Mouse (Mus musculus) heart, postnatal 0 days (tissue): ENCODE data around the gene Gm45713. TPM values are rescaled to one million over a fixed set of nuclear protein-coding genes. Genes with fewer than 3 reads are reported as not detected.
"Not testable (repeated sequence)": the region's sequence is repeated elsewhere in the genome, so short reads cannot be mapped to it uniquely, and the experiment has no call there.

Experiments
- ATAC-seq: fragments of 200-750 bp; cut with Nextera tagmentation; 2 replicates; pipeline ENCODE4 v1.8.0; 2017; ENCODE audit warnings: low read depth, moderate number of reproducible peaks, moderate library complexity; ENCODE audit not compliant: insufficient read depth
- DNase-seq: peaks from one replicate; pipeline ENCODE4 v3.0.0-alpha.2; 2016; ENCODE audit warnings: low spot score
- H3K27ac ChIP-seq: fragments of 300-500 bp; sonication (generic); 2 replicates; pipeline ENCODE4 v1.5.1; 2014; ENCODE audit warnings: low read depth, mild to moderate bottlenecking
- H3K27me3 ChIP-seq: fragments of 300-500 bp; sonication (generic); 2 replicates; pipeline ENCODE4 v1.6.1; 2014; ENCODE audit warnings: low read length, mixed read lengths; ENCODE audit not compliant: control insufficient read depth, insufficient read depth
- H3K36me3 ChIP-seq: fragments of 300-500 bp; sonication (generic); replicated peaks from 2 replicates; pipeline ENCODE4 v1.6.1; 2014; ENCODE audit warnings: low read length, mixed read lengths; ENCODE audit not compliant: control insufficient read depth, insufficient read depth
- H3K4me1 ChIP-seq: fragments of 300-500 bp; sonication (generic); 2 replicates; pipeline ENCODE4 v1.6.1; 2014; ENCODE audit warnings: antibody characterized with exemption; ENCODE audit not compliant: control insufficient read depth, insufficient read depth
- H3K4me2 ChIP-seq: fragments of 300-500 bp; sonication (generic); 2 replicates; pipeline ENCODE4 v1.6.1; 2014; ENCODE audit warnings: low read depth, mild to moderate bottlenecking, low read length, moderate library complexity
- H3K4me3 ChIP-seq: fragments of 300-500 bp; sonication (generic); 2 replicates; pipeline ENCODE4 v1.5.1; 2014; ENCODE audit warnings: low read depth, low read length
- H3K9ac ChIP-seq: fragments of 300-500 bp; sonication (generic); replicated peaks from 2 replicates; pipeline ENCODE4 v1.6.1; 2014; ENCODE audit warnings: low read depth, low read length, mixed read lengths
- H3K9me3 ChIP-seq: fragments of 300-500 bp; sonication (generic); replicated peaks from 2 replicates; pipeline ENCODE4 v1.6.1; 2016; ENCODE audit warnings: low read length; ENCODE audit not compliant: control insufficient read depth
- CTCF ChIP-seq: IDR thresholded peaks from 2 replicates; pipeline ENCODE4 v1.5.1; 2016; ENCODE audit warnings: antibody characterized with exemption, control low read depth, low read depth
- EP300 ChIP-seq: IDR thresholded peaks from 2 replicates; pipeline ENCODE4 v1.6.1; 2016; ENCODE audit warnings: antibody characterized with exemption, low read depth
- WGBS: fragments of 180-500 bp; shearing (Covaris S2); extraction: QIAGEN DNeasy Blood & Tissue Kit; methylation state at CpG from one replicate; pipeline ENCODE4 v1.1.7; 2014; 5-methylcytosine and 5-hydroxymethylcytosine counted together
- polyA plus RNA-seq: library from polyadenylated mRNA; unstranded; fragments of >200 nt; fragmentation: Nextera tagmentation; extraction: Ambion mirVana; gene quantifications from 2 replicates; pipeline ENCODE4 v1.2.1, GENCODE M21; 2015
- total RNA-seq: library from RNA; depleted of rRNA; stranded (reverse); fragments of >200 nt; gene quantifications from 2 replicates; pipeline ENCODE4 v1.2.3, GENCODE M21; 2014; ENCODE audit warnings: low replicate concordance

The Gm45713 gene
- total and polyA plus RNA-seq, 2 experiments from 2014 or later, result 0.19 to 0.78 TPM

DNA sequence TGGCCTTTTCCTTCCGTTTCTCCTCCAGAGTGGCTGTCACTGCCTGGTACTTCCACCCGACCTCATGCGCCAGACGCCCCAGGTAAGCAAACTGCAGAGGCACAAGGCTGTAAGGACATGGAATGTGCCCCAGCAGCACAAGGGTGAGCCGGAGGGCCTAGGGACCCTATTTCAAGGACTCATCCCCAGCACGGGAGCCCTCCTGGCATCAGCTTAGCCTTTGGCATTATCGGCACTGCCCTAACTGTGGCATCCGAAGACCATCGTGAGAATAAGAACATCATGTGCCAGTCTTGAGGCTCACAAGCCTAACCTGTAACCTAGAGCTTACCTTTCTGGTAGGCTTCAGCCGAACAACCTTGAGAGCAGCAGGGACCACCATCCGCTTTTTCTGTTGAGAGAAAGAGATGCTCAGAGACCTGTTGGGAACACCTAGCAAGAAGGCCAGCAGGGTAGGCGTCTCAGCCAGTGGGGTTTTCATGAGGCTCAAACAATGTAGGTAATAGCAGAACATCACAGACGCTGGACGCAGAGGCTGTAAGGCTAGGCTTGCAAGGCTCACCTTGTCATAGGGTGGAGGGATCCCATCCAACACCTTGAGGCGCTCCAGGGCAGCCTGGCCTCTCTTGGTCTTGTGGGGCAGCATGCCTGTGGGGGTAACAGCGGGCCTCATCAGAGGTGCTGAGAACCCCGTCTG lies 9.7 kb downstream of the Gm45713 start:
- no peaks in the 10 kb centered on the region for H3K27me3 ChIP-seq
- H3K27ac ChIP-seq, result 0 out of 2 replicates have a peak overlapping the region, but pooled peaks have one; percentile 13
- peaks cover 40% of the 10 kb centered on the region for H3K36me3 ChIP-seq
- ATAC-seq (no peak), DNase-seq (no peak)
- H3K4me2 ChIP-seq, result peak overlapping the region; percentile 87
- H3K9ac ChIP-seq, result 0 out of 2 replicates have a peak overlapping the region, but pooled peaks have one; percentile 23
- no peaks in the 10 kb centered on the region for H3K9me3 ChIP-seq
- 72% methylated on average over 17 of the region's 17 CpGs for WGBS
- H3K4me1 ChIP-seq, result peaks cover 32% of the 10 kb centered on the region
- H3K4me3 ChIP-seq, result no peak overlapping the region
- TF ChIP-seq EP300 (no peak), CTCF (no peak)

GRCm38 (mm10) chr7:45125649-45126048 lies 10.4 kb downstream of the Gm45713 start:
- H3K4me2 ChIP-seq, DNase-seq, H3K27ac ChIP-seq, H3K4me3 ChIP-seq, H3K27me3 ChIP-seq, ATAC-seq, H3K9ac ChIP-seq, H3K9me3 ChIP-seq: not testable (repeated sequence)
- H3K4me1 ChIP-seq, result peaks cover 32% of the 10 kb centered on the region
- WGBS, result 70% methylated on average over 5 of the region's 5 CpGs
- peaks cover 46% of the 10 kb centered on the region for H3K36me3 ChIP-seq

GRCm38 (mm10) chr7:45125144-45125600 lies 10.9 kb downstream of the Gm45713 start:
- Histone ChIP-seq H3K27ac (peak overlapping the region; percentile 73), H3K4me1 (peaks cover 32% of the 10 kb centered on the region), H3K9me3 (no peaks in the 10 kb centered on the region), H3K4me3 (no peak overlapping the region), H3K36me3 (peaks cover 51% of the 10 kb centered on the region), H3K4me2 (no peak overlapping the region), H3K9ac (no peak overlapping the region), H3K27me3 (no peaks in the 10 kb centered on the region)
- TF ChIP-seq CTCF (no peak), EP300 (no peak)
- DNase-seq, result no peak
- no peak for ATAC-seq
- 40% methylated on average over 7 of the region's 7 CpGs for WGBS

GRCm38 (mm10) chr7:45124224-45125143 lies 11.5 kb downstream of the Gm45713 start, which contains the start of gene Rps11:
Gene Rps11, minus strand, starts transcription at chr7:45124439.
- peak within 1 kb of the TSS; percentile 82 for H3K4me3 ChIP-seq
- 1% methylated on average over 59 of the region's 59 CpGs for WGBS
- ATAC-seq (peak; percentile 79), DNase-seq (peak; percentile 99)
- peak within 1 kb of the TSS; percentile 93 for H3K9ac ChIP-seq
- peak within 1 kb of the TSS; percentile 96 for H3K4me2 ChIP-seq
- TF ChIP-seq CTCF, result no peak
- peak; percentile 93 for TF ChIP-seq EP300
- no peaks in the 10 kb centered on the region for H3K27me3 ChIP-seq
- peak within 1 kb of the TSS; percentile 89 for H3K27ac ChIP-seq
- no peaks in the 10 kb centered on the region for H3K9me3 ChIP-seq
- peaks cover 58% of the 10 kb centered on the region for H3K36me3 ChIP-seq
- peaks cover 28% of the 10 kb centered on the region for H3K4me1 ChIP-seq

DNA sequence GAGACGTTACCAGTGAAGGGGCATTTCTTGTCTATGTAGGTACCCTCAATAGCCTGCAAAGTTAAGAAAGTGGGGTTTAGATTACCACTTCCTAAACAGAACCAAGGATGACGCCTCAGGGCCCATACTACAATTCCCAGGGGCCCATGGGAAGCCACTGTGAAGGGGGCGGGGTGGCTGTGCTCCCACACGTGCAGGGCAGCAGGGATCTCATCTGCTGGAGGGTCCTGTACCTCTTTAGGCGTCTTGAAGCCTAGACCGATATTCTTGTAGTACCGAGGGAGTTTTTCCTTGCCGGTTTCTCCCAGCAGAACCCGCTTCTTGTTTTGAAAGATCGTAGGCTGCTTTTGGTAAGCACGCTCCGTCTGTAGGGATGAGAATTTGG lies 12.9 kb downstream of the Gm45713 start:
- Histone ChIP-seq H3K4me2 (peak overlapping the region; percentile 96), H3K4me3 (peak overlapping the region; percentile 82), H3K4me1 (peaks cover 24% of the 10 kb centered on the region), H3K36me3 (peaks cover 63% of the 10 kb centered on the region), H3K27me3 (no peaks in the 10 kb centered on the region), H3K9ac (peak overlapping the region; percentile 93), H3K9me3 (no peaks in the 10 kb centered on the region), H3K27ac (peak overlapping the region; percentile 89)
- DNase-seq (no peak), ATAC-seq (no peak)
- WGBS, result 18% methylated on average over 12 of the region's 12 CpGs
- TF ChIP-seq EP300 (no peak), CTCF (no peak)
